Mouse (Mus musculus) urinary bladder, postnatal 36 days (tissue): ENCODE data around the gene Lmnb2.

Experiments used
- DNase-seq, 2 experiments: peaks; one replicate each; pipeline ENCODE4 v3.0.0; 2022; ENCODE audit warnings: low spot score in 2 of 2, mixed read lengths in 1 of 2

Gene Lmnb2

DNA sequence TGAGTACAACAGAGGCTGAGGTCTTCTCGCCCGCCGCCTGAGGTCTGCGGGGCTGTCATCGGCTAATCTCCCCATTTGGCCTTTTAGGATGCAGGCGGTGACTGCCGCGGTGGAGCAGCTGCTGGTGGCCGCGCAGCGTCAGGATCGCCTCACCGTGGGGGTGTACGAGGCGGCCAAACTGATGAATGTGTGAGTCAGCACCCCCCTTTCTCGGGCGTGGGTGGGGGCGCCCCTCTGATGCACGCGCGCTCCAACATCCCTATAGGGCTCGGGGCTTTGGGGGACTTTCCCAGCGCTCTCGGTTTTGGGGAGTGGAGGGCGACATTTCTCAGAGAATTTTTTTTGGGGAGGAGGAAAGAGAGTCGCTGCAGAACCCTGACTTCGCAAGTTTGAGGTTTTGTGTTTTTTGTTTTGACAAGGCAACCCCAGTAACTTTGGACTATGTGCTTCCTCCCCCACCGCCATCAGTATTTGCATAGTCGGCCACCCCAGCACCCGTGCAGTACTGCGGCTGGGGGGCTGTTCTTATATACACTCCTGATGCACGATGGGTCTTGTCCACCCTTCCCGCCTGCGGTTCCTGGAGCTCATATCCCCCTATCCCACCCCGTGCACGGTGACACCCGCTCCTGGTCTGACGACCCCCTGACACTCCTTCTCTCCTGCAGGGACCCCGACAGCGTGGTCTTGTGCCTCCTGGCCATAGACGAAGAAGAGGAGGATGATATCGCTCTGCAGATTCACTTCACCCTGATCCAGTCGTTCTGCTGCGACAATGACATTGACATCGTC is 12.5 kb upstream of the Lmnb2 start:
- peak in 1 of 2 experiments; percentile 45 for DNase-seq

DNA sequence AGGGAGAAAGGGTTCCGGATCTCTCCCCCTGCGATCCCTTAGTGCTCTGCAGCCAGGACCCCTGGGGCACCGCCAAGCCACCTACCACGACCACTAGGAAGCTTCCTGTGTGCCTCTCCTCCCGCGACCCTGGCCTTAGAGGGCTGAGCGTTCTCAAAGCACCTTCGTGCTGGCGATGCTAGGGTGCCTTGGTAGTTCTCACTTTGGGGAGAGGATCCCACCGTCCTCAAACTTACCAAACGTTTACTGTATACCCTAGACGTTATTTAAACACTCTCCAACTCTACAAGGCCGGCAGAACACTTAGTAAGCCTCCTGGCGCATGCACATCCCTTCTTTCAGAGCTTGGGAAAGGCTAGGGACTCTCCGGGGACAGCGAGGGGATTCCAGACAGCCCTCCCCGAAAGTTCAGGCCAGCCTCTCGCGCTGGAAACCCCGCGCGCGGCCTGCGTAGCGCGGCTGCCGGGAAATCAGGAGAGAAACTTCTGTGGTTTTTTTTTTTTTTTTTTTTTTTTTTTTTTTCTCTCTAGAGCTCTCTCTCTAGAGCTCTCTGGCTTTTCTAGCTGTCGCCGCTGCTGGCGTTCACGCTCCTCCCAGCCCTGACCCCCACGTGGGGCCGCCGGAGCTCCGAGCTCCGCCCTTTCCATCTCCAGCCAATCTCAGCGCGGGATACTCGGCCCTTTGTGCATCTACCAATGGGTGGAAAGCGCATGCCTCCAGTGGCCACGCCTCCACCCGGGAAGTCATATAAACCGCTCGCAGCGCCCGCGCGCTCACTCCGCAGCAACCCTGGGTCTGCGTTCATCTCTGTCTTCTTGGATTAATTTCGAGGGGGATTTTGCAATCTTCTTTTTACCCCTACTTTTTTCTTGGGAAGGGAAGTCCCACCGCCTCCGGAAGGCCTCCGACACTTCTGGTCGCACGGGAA is 11.5 kb upstream of the Lmnb2 start, which contains the start of gene Gadd45b:
Gene Gadd45b (plus strand): TSS at position 775 of the 928 bp plus-strand sequence.
- DNase-seq, result peak; percentile 97 to 99

DNA sequence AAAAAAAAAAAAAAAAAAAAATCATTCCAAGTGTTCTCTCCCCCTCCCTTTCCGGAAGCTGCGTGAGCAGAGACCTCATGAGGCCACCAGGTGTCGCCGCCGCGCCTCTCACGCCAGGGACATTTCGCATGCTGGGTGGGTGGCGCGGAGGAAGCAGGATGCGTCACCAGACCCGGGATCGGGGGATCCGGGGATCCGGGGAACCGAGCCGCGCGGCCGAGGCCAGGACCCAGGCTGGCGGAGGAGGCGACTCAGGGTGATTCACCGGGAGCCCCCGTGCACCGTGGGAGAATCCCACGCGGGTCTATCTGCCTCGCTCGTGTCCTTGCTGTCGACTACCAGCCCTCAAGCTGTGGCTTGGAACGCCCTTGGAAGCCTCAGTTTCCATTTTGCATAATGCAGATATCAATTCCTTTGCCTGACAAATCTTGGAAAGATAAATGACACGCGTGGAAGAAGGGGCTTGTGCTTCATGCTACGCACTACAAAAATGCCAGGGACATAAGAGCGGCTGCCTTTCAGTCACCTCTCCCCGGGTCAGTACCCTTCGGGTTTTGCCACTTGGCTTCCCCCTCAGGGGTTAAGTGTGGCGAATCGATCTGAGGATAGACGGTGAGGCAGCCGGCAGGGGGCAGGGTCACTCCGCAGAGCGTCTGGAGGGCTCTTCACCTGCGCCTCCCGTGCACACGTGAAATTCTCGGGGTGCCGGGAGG is 10.7 kb upstream of the Lmnb2 start:
- DNase-seq, result peak; percentile 84 to 91

DNA sequence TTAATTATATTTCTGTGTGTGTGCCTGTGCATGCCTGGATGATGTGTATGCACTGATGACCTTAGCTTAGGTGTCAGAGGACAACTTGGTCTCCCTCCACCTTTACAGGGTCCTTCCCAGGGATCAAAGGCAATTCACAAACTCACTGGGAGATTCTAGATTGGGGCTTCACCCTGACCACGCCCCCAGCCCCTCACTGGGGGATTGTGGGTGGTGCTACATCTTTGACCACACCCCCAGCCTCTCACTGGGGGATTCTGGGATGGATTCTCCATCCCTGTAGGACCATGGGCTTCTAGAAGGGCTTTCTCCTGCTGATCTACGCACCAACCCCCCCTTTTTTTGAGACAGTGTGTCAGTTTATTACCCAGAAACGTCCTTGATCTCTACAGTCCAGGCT is 7.4 kb upstream of the Lmnb2 start:
- no peak for DNase-seq

DNA sequence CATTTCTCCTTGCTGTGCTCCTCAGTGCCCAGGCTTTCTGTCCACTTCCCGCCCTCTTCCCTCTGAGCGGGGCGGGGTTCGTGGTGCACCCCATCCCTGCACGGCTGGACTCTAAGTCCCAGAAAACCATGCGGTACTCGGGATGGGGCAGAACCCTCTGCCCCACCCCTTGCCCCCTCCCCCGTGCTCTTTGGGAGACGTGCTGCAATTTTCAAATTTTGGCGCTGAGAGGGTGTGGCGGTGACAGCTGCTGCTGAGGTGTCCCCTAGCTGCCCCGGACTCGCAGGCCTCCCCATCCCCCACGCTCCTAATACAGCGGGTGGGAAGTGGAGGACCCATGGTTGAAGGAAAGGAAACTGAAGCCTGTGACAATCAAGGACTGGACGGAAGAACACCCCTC is 3.9 kb upstream of the Lmnb2 start:
- DNase-seq, result no peak

DNA sequence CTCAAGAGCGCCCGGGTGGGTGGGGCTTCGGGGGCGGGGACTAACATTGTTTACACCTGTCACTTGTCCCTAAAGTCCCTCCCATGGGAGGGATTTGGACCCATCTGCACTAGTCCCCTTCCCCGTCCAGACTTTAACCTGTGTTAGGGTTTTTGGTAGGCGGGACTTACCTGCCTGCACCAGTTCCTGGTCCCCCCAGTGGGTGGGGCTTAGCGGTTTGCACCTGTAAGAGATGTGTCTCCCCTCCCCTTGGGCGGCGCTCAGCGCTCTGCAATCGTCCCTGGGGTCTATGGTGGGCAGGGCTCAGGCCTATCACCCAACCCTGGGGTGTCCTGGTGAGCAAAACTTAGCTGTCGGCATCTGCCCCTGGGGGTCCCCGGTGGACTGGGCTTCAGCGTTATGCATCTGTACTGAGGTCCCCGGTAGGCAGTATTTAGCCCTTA is 688 bp downstream of the Lmnb2 start:
- DNase-seq, result no peak

DNA sequence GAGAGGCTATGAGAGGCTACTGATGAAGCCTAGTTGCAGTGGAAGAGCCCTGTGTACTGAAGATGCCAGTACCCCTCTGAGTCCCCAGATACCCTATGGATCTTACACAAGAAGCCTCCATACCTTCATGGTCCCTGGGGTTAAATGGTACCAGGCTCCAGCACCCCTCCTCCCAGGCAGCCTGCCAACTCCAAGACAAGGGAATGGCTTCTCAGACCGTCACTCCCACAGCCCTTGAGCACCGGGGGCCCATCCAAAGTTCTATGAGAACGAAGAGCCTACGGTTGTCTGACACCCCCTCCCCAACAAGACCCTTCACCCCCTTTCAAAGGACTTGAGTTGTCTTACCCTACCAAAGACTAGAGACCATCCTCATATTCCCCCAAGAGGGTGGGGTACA is 2.3 kb downstream of the Lmnb2 start:
- DNase-seq, result no peak

DNA sequence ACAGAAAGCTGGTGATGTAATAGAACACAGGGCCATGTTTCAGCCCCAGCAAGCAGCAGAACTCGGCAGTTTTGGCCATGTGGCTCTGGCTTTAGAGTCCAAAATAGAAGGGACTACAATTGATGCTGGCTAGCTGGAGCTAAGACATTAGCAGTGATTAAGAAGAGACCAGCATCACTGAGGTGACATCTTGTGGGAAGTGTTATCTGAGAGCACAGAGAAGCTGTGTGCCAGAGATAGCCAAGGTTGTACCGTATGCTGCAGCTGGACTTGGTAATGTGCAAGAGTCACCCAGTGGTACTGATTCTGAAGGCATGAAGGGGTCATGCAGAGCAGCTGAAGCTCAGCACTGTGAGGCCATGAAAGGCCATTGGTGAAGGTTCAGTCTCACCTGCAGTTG is 2.8 kb downstream of the Lmnb2 start:
- no peak for DNase-seq

DNA sequence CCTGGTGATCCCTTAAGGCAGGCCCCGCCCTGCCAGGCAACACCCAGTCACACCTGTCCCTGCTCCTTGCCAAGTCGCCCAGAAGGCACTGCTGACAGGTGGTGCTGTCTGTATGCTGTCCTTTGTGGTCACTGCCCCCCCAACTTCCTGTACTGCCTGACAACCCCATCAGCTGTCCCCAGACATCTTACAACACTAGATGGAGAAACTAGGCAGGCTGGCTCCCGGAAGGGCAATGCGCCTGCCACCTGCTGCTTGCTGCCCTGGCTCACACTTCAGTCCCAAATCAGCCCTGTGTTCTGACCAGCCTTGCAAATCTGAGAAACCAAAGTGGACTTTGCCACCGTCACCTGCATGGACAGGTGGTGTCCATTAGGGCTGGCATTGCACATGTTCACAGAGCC is 3.8 kb downstream of the Lmnb2 start:
- no peak for DNase-seq

DNA sequence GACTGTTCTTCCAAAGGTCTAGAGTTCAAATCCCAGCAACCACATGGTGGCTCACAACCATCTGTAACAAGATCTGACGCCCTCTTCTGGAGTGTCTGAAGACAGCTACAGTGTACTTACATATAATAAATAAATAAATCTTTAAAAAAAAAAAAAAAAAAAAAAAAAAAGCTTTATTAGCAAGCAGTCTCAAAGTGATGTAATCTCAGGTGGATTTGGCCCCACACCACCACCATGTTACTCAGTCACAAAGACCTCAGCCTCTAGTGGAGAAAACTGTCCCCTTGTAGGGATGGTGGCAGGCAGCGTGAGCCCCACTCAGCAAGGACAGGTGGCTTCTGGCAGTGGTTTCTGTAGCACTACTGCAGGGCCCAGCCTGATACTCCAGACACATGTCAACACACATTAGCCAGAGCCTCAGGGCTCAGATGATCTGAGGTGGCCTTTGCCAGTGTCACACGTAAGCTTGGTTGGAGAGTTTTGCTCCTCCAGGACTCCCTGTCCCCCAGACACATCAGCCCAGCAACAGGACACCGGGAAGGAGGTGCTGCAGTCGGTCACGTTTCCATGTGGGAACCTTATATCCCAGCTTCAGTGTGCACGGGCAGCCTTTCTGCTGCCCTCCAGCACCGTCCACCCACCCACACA is 4.6 kb downstream of the Lmnb2 start:
- DNase-seq, result no peak

DNA sequence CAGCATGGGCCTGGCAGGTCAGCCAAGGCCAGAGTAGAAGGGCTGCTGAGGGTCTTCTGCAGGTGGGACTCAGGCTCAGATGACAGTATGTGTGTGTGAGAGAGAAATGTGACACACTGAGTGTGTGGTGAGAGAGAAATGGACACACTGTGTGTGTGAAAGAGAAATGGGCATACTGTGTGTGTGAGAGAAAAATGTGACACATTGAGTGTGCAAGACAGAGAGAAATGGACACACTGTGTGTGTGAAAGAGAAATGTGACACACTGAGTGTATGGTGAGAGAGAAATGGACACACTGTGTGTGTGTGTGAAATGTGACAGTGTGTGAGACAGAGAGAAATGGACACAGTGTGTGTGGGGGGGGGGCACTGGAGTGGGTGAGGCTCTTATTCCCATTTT is 6.2 kb downstream of the Lmnb2 start:
- no peak for DNase-seq

DNA sequence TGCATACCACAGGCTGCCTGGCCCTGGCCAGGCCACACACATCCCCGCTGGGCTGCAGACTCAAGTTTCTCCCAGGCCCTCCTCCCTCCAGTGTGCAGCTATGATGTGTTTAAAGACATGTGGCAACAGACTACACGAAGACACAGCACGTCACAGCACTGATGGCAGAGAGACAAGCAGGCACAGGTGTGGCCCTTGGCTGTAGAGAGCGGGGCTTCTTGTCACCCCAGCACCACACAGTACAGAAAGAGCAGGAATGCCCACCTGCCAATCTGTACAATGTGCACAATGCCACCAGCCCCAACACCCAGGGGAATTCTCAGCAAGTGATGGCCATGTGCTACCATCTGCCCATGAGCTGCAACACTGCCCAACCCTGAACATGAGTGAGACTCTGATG is 6.7 kb downstream of the Lmnb2 start:
- DNase-seq, result no peak

DNA sequence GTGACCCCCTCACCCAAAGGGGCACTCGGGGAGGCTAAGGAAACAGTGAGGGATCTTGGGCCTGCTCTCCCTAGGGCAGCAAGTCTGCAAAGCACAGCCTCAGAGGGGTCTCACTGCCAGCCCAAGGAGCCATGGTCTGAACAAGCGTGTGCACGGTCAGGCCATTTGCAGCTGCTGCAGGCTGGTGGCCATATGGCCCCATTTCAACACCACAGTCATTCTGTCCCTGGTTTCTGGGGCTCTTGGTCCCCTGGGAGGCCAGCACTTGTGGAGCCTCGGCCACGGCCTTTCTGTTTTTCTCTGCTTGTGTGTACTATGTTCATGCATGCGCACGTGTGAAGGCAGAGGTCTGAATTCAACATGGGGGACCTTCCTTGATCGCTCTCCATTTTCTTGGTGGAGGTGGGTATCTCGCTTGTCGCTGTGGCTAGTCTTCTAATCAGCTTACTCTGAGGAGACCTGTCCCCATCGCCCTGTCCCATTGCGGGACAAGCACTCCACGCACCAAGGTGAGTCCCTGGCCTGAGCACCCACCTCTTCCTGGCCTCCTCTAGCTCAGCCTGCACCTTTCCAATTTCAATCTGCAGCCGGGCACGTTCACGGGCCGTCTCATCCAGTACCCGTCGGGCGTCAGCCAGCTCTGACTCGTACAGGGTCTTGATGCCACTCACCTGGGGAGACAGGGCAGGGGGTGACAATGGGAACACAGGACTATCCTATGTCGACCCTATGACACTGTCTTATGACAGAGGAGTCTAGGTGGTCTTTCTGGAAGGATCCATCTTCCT is 8.5 kb downstream of the Lmnb2 start:
- DNase-seq, result no peak

DNA sequence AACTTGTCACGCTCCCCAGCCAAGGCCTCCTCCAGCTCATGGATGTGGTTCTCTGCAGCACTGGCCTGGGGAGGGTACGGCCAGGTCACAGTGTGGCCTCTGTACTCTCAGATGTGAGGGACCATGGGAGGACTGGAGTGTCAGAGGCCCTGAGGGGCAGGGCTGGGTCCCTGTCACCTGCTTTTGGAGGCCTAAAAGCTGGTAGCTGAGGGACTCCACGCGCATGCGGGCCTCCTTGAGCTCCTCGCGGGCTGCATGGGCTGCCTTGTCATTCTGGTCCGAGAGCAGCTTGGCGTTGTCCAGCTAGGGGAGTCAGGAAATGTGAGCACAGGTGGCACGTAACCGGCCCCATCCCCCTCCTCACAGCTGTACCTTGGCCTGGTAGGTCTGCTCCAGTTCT is 13.3 kb downstream of the Lmnb2 start:
- no peak for DNase-seq

DNA sequence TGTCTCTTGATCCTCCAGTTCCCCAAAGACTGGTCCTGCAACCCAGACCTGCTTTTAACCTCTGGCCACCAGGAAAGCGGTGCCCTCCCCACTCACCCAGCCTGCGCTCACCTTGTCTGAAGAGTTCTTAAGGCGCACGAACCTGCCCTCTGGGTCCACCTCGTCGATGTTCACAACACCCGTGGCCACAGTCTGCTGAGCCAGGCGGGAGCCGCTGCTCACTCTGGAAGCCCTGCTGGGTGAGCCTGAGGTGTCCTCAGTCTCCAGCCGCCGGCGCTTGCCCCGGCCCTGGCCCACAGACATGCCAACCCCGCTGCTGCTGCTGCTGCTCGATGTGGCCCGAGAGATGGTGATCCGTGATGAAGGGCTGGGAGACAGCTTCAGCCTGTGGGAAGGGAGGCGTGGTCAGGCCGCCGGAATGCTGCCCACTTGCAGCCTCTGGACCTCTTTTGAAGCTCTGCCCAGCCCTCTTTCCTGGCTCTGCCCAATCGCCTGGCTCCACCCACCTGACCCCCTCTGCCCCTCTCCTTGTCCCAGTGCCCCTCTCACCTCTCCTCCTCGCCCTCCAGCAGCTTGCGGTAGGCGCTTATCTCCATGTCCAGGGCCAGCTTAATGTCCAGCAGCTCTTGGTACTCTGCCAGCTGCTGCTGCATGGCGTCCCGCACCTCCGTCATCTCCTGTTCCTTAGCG is 13.9 kb downstream of the Lmnb2 start:
- no peak for DNase-seq

DNA sequence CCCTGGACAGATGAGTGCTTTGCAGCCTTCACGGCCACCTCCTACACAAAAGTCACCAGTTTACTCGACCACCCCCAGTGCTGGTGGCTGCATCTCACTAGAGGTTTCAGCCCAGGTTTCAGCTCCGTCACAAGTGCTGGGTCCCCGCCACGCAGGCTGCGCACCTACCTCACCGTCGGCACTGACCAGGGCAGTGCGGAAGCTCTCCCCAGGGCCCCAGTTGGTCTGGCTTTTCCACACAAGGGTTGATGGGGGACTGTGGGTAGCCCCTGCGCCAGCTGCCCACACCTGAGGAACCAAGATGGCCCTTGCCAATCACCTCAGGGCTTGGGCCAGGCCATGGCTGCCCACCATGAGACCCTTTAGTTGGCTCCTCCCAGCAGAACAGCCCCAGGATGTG is 14.8 kb downstream of the Lmnb2 start:
- DNase-seq, result no peak

DNA sequence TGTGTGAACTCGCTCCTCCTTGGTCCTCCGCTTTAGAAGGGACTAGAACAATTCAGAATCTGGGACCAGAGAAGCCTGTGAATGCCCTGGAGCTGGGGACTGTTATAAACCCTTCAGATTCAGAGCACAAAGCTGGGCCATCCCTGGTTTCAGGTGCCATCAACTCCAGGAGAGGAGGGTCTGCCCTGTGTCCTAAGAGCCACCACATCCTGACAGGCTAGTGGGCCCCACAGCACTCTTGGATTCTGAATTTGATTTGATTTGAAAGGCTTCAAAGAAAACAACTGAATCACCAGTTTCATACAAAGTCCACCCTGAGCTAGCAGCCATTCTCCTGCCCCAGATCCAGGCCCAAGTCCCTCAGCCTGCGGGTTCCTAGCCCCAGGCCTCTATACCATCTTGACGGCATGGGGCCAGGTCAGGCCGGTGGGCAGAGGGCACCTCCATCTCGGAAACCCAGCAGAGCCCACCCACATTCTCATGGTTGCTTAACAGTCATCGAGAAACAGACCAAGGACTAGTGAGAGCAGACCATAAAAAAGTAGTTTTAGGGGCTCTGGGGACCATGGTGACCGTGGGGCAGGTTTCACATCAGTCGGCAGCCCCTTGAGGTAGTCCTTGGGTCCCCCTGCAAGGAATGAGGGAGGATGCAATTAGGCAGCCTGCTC is 15.6 kb downstream of the Lmnb2 start:
- no peak for DNase-seq

DNA sequence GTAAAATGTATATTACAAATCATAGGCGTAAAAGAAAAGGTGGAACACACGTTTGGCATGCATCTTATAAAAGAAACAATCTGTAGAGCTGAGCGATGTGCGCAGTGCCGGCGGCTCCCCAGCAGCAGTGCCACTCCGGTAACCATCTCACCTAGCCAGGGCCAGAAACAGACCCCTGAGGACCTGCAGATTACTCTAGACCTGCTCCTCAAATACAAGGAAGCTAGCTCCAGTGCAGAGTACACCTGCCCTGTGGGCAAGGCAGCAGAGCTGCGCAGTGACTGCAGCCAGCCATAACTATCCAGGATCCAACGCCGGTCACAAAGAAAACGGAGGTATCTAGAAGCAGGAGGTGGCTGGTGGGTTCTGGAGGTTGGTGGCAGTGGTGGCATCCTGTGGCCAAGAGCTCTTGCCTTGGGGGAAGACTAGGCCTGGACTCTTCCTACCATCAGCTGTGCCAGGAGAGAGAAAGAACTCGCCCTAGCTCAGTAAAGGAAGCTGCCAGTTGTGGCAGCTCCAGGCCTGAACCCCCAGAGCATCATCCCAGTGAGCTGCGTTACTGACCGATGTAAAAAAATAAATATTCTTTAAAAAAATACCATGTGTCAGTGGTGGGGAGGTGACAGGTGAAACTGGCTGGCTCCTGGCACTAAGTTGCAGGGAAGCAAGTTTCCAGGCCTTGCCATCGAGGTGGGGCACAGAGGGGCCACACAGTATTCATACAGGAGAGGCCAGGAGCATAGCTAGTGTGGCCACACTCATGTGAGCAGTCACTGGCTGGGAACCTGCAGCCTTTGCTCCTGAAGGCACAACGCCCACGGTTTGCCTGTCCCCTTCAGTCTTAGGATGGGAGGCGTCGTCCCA is 16.4 kb downstream of the Lmnb2 start:
- no peak for DNase-seq
